Mouse (Mus musculus) small intestine, adult 2 months (tissue): ENCODE measurements around the gene Gm20422.

Source experiments
- CTCF ChIP-seq: fragments of 200-500 bp; IDR thresholded peaks from 2 replicates; pipeline ENCODE4 v1.5.1; 2012; ENCODE audit warnings: low read depth, mild to moderate bottlenecking, control low read depth, inconsistent platforms, low read length, moderate library complexity, mixed read lengths; ENCODE audit not compliant: insufficient replicate concordance, insufficient read length; ENCODE audit errors: extremely low read depth
- POLR2A ChIP-seq: fragments of 200-500 bp; IDR thresholded peaks from 2 replicates; pipeline ENCODE4 v1.6.1; 2012; ENCODE audit warnings: low read depth, mild to moderate bottlenecking, control low read depth, inconsistent platforms, low read length, moderate library complexity

GRCm38 (mm10) chr8:69808094-69808863 is 33.6 kb upstream of the Gm20422 start, which contains the start of gene Gmip:
- no peak for TF ChIP-seq CTCF
- peak; percentile 67; the same call in 1 of the 2 replicates for TF ChIP-seq POLR2A
